Mouse (Mus musculus): ENCODE results near the gene Plekha6. TPM values are rescaled to one million over a fixed set of nuclear protein-coding genes. Genes with fewer than 3 reads are reported as not detected.

Plekha6 gene
- total and polyA plus RNA-seq, 3 experiments: 11.8 to 28.5 TPM; not detected in 1

DNA sequence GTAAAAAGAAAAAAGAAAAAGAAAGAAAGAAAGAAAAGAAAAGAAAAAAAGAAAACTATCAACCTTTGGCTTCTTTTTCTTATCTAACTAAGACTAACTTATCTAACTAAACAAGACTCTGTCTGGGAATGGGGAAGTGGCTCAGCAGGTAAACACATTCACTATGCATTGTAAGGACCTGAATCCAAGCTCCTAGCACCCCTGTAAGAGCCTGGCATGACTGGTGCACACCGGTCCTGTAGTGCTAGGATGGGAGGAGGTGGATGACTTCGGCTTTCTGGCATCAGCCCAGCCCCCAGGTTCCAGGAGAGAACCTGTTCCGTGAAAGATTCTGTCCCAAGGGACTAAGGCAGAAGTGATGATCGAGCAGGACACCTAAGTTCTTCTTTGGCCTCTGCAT is 2.5 kb upstream of the Plekha6 start (continued):
- no peak for TF ChIP-seq USF1 (IDR thresholded peaks at IDR 0.05; ENCODE audit: low read depth, low read length)
- 0 out of 2 replicates have a peak, but pooled peaks have one; percentile 35 for TF ChIP-seq TAL1 (IDR thresholded peaks at IDR 0.05; ENCODE audit: low read length)

DNA sequence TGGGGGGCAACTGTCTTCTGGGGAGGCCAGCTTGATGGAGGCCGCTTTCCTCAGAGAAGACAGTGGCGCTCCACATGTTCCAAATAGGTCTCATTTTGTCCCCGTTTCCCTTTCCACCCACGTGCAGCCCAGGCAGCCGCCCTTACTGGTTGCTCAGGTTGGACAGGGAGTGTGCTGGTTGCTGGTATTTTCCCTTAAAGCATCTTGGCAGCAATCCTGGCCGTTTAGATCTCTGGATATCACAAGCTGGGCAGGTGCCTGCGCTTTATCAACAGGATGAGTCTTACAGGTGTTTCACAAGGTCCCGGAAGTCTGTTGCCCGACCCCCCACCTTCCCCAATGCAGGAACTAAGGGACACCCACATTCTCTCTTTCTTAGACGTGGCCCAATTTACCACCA is 2.0 kb upstream of the Plekha6 start:
- peak; percentile 69 for DNase-seq (ENCODE audit: low read depth, low spot score)
- peaks cover 3% of the 10 kb centered on the region; the same call in 1 of the 2 replicates for H3K79me2 ChIP-seq (ENCODE audit: control insufficient read depth, insufficient read depth, low read length, poor library complexity)
- no peaks in the 10 kb centered on the region for H3K27me3 ChIP-seq (ENCODE audit: control insufficient read depth in 1 of 2, insufficient read depth in 2 of 2, low read length in 2 of 2)
- TF ChIP-seq MAX (IDR thresholded peaks at IDR 0.05; ENCODE audit: low read length) (no peak; the same call in 1 of the 2 replicates), RAD21 (IDR thresholded peaks at IDR 0.05; ENCODE audit: low read depth, low read length) (no peak), NELFE (IDR thresholded peaks at IDR 0.05; ENCODE audit: low read depth, low read length) (no peak), ZMIZ1 (IDR thresholded peaks at IDR 0.05; ENCODE audit: low read depth, low read length) (no peak), HCFC1 (IDR thresholded peaks at IDR 0.05; ENCODE audit: low read depth, low read length) (no peak), MXI1 (IDR thresholded peaks at IDR 0.05; ENCODE audit: low read depth, low read length) (peak; percentile 78), TAL1 (IDR thresholded peaks at IDR 0.05; ENCODE audit: low read length) (no peak), GATA1 (IDR thresholded peaks at IDR 0.05; ENCODE audit: low read depth, low read length) (peak; percentile 48; the same call in 1 of the 2 replicates), POLR2A (IDR thresholded peaks at IDR 0.05; ENCODE audit: control insufficient read depth in 1 of 2, insufficient read depth in 1 of 2, low read depth in 1 of 2, low read length in 2 of 2, poor library complexity in 1 of 2) (no peak), TCF12 (IDR thresholded peaks at IDR 0.05; ENCODE audit: low read depth, low read length) (peak; percentile 58; the same call in 1 of the 2 replicates), RCOR1 (IDR thresholded peaks at IDR 0.05; ENCODE audit: low read depth, low read length) (no peak), MYB (IDR thresholded peaks at IDR 0.05; ENCODE audit: low read depth, low read length) (peak; percentile 55), USF2 (IDR thresholded peaks at IDR 0.05; ENCODE audit: borderline replicate concordance in 1 of 2, insufficient read depth in 1 of 2, low read depth in 1 of 2, low read length in 2 of 2) (no peak), NRF1 (IDR thresholded peaks at IDR 0.05; ENCODE audit: insufficient read depth, low read depth, low read length, poor library complexity, severe bottlenecking) (no peak), JUND (IDR thresholded peaks at IDR 0.05; ENCODE audit: low read depth, low read length) (no peak), E2F4 (IDR thresholded peaks at IDR 0.05; ENCODE audit: borderline replicate concordance, low read depth, low read length) (no peak), CHD1 (IDR thresholded peaks at IDR 0.05; ENCODE audit: low read depth, low read length) (no peak), MAZ (IDR thresholded peaks at IDR 0.05; ENCODE audit: low read depth, low read length) (no peak), MYC (IDR thresholded peaks at IDR 0.05; ENCODE audit: low read depth, low read length) (no peak), MAFK (IDR thresholded peaks at IDR 0.05; ENCODE audit: borderline replicate concordance, low read depth, low read length) (no peak), MEF2A (IDR thresholded peaks at IDR 0.05; ENCODE audit: extremely low read depth, insufficient replicate concordance, low read depth, low read length, poor library complexity, severe bottlenecking) (no peak), POLR2AphosphoS2 (IDR thresholded peaks at IDR 0.05; ENCODE audit: low read length) (no peak), BHLHE40 (IDR thresholded peaks at IDR 0.05; ENCODE audit: borderline replicate concordance, low read depth, low read length) (no peak), USF1 (IDR thresholded peaks at IDR 0.05; ENCODE audit: low read depth, low read length) (peak; percentile 50; the same call in 1 of the 2 replicates), TBP (IDR thresholded peaks at IDR 0.05; ENCODE audit: low read depth, low read length) (0 out of 2 replicates have a peak, but pooled peaks have one; percentile 14), ZC3H11A (IDR thresholded peaks at IDR 0.05; ENCODE audit: low read depth, low read length) (no peak), SIN3A (IDR thresholded peaks at IDR 0.05; ENCODE audit: low read length) (0 out of 2 replicates have a peak, but pooled peaks have one; percentile 4), ZKSCAN1 (IDR thresholded peaks at IDR 0.05; ENCODE audit: low read depth, low read length) (no peak), GABPA (IDR thresholded peaks at IDR 0.05; ENCODE audit: low read depth, low read length) (no peak), SMC3 (IDR thresholded peaks at IDR 0.05; ENCODE audit: low read depth, low read length) (no peak), ETS1 (IDR thresholded peaks at IDR 0.05; ENCODE audit: low read depth, low read length) (peak; percentile 64), EP300 (IDR thresholded peaks at IDR 0.05; ENCODE audit: low read depth in 1 of 2, low read length in 2 of 2) (peak; percentile 21 to 71; a peak in 3 of 4 replicates), CTCF (IDR thresholded peaks at IDR 0.05 in 2 of 3, conservative IDR thresholded peaks at IDR 0.05 in 1 of 3; ENCODE audit: control insufficient read depth in 1 of 3, insufficient read depth in 1 of 3, low read depth in 2 of 3, low read length in 3 of 3, poor library complexity in 1 of 3, severe bottlenecking in 1 of 3) (no peak), UBTF (IDR thresholded peaks at IDR 0.05; ENCODE audit: borderline replicate concordance, insufficient read depth, low read depth, low read length) (no peak), KAT2A (conservative IDR thresholded peaks at IDR 0.05; ENCODE audit: low read depth, low read length) (no peak)

More for the DNA sequence above, 2.0 kb upstream of the Plekha6 start:
- peak overlapping the region; percentile 43 for H3K27ac ChIP-seq (ENCODE audit: control insufficient read depth, low read depth, low read length)
- H3K4me1 ChIP-seq (ENCODE audit: control insufficient read depth in 1 of 2, insufficient read depth in 2 of 2, low read length in 2 of 2): peaks cover 21 to 42% of the 10 kb centered on the region in 2 experiments
- H3K9me3 ChIP-seq (replicated peaks; ENCODE audit: insufficient read depth, low read length): no peaks in the 10 kb centered on the region
- H3K9ac ChIP-seq (ENCODE audit: control insufficient read depth, low read depth, low read length, poor library complexity, severe bottlenecking): peak overlapping the region; percentile 78
- H3K4me3 ChIP-seq (ENCODE audit: control insufficient read depth in 1 of 2, insufficient read depth in 1 of 2, low read depth in 2 of 2, low read length in 2 of 2): peak overlapping the region; percentile 68 to 81
- peaks cover 0 to 24% of the 10 kb centered on the region in 2 experiments; a peak in 2 of 4 replicates for H3K36me3 ChIP-seq (ENCODE audit: control insufficient read depth in 1 of 2, insufficient read depth in 2 of 2, low read length in 2 of 2)

Measured in MEL (cell line).